Mouse (Mus musculus) small intestine, adult 2 months (tissue): ENCODE measurements around the gene AU022252. TPM values are rescaled to one million over a fixed set of nuclear protein-coding genes. Genes with fewer than 3 reads are reported as not detected.

ENCODE experiments used
- H3K27ac ChIP-seq: fragments of 200-500 bp; 2 replicates; pipeline ENCODE4 v1.5.1; 2012; ENCODE audit warnings: low read depth, low read length, control low read depth, inconsistent platforms; ENCODE audit not compliant: insufficient read depth
- H3K27me3 ChIP-seq: fragments of 200-500 bp; 2 replicates; pipeline ENCODE4 v1.6.1; 2012; ENCODE audit warnings: mild to moderate bottlenecking, moderate library complexity, low read length, inconsistent platforms; ENCODE audit not compliant: control insufficient read depth, insufficient read depth
- H3K36me3 ChIP-seq: fragments of 200-500 bp; 2 replicates; pipeline ENCODE4 v1.6.1; 2012; ENCODE audit warnings: mild to moderate bottlenecking, low read length, control low read depth, inconsistent platforms; ENCODE audit not compliant: control insufficient read depth, insufficient read depth
- H3K4me1 ChIP-seq: fragments of 200-500 bp; 2 replicates; pipeline ENCODE4 v1.6.1; 2012; ENCODE audit warnings: low read length, inconsistent platforms, mixed read lengths; ENCODE audit not compliant: control insufficient read depth, insufficient read depth, insufficient read length
- H3K4me3 ChIP-seq: fragments of 200-500 bp; 2 replicates; pipeline ENCODE4 v1.5.1; 2012; ENCODE audit warnings: low read depth, mild to moderate bottlenecking, control low read depth, inconsistent platforms, low read length, moderate library complexity
- CTCF ChIP-seq: fragments of 200-500 bp; IDR thresholded peaks from 2 replicates; pipeline ENCODE4 v1.5.1; 2012; ENCODE audit warnings: low read depth, mild to moderate bottlenecking, control low read depth, inconsistent platforms, low read length, moderate library complexity, mixed read lengths; ENCODE audit not compliant: insufficient replicate concordance, insufficient read length; ENCODE audit errors: extremely low read depth
- POLR2A ChIP-seq: fragments of 200-500 bp; IDR thresholded peaks from 2 replicates; pipeline ENCODE4 v1.6.1; 2012; ENCODE audit warnings: low read depth, mild to moderate bottlenecking, control low read depth, inconsistent platforms, low read length, moderate library complexity
- WGBS: fragments of 180-500 bp; shearing (Covaris S2); methylation state at CpG from one replicate; pipeline ENCODE4 v1.1.7; 2018; 5-methylcytosine and 5-hydroxymethylcytosine counted together
- polyA plus RNA-seq: library from polyadenylated mRNA; depleted of rRNA; stranded (reverse); fragments of >200 nt; gene quantifications from 2 replicates; pipeline ENCODE4 v1.2.3, GENCODE M21; 2012

Gene AU022252
- polyA plus RNA-seq, 1 experiment = 1.9 TPM

GRCm38 (mm10) chr4:119262483-119262882, 30.0 kb upstream of the AU022252 start:
- Histone ChIP-seq H3K4me3 (no peak overlapping the region), H3K27ac (no peak overlapping the region)
- TF ChIP-seq CTCF (no peak), POLR2A (no peak)

GRCm38 (mm10) chr4:119261087-119261713, 28.7 kb upstream of the AU022252 start:
- no peaks in the 10 kb centered on the region for H3K27me3 ChIP-seq
- H3K36me3 ChIP-seq = no peaks in the 10 kb centered on the region
- 58% methylated on average over 7 of the region's 7 CpGs for WGBS
- H3K27ac ChIP-seq = no peak overlapping the region
- no peaks in the 10 kb centered on the region; the same call in 1 of the 2 replicates for H3K4me1 ChIP-seq
- TF ChIP-seq CTCF (no peak), POLR2A (no peak)
- no peak overlapping the region for H3K4me3 ChIP-seq

More at GRCm38 (mm10) chr4:119262483-119262882, 30.0 kb upstream of the AU022252 start:
- Histone ChIP-seq H3K36me3 (no peaks in the 10 kb centered on the region), H3K4me1 (no peaks in the 10 kb centered on the region), H3K27me3 (no peaks in the 10 kb centered on the region)
- WGBS = 89% methylated on average over 5 of the region's 5 CpGs

- Histone ChIP-seq H3K27ac (no peak overlapping the region), H3K27me3 (no peaks in the 10 kb centered on the region), H3K4me3 (no peak overlapping the region), H3K4me1 (no peaks in the 10 kb centered on the region; the same call in 1 of the 2 replicates), H3K36me3 (no peaks in the 10 kb centered on the region)
- WGBS = 85% methylated on average over 15 of the region's 15 CpGs
- TF ChIP-seq POLR2A = no peak
- TF ChIP-seq CTCF = no peak
Observed at GRCm38 (mm10) chr4:119259344-119260254, 27.1 kb upstream of the AU022252 start.

- H3K27me3 ChIP-seq = no peaks in the 10 kb centered on the region
- WGBS = 47% methylated on average over 6 of the region's 6 CpGs
- no peaks in the 10 kb centered on the region; the same call in 1 of the 2 replicates for H3K4me1 ChIP-seq
- no peak overlapping the region for H3K27ac ChIP-seq
- H3K36me3 ChIP-seq = no peaks in the 10 kb centered on the region
- no peak overlapping the region for H3K4me3 ChIP-seq
- TF ChIP-seq CTCF (no peak), POLR2A (no peak)
Observed at GRCm38 (mm10) chr4:119257083-119257482, 24.6 kb upstream of the AU022252 start.

GRCm38 (mm10) chr4:119255351-119255750, 22.8 kb upstream of the AU022252 start, which contains the start of gene Cldn19:
Gene Cldn19, plus strand, starts transcription at chr4:119255414.
- Histone ChIP-seq H3K27ac (no peak within 1 kb of the TSS), H3K27me3 (no peaks in the 10 kb centered on the region), H3K36me3 (no peaks in the 10 kb centered on the region), H3K4me3 (no peak within 1 kb of the TSS), H3K4me1 (no peaks in the 10 kb centered on the region; the same call in 1 of the 2 replicates)
- TF ChIP-seq CTCF = no peak
- no peak for TF ChIP-seq POLR2A
- WGBS = 85% methylated on average over 12 of the region's 12 CpGs

GRCm38 (mm10) chr4:119254012-119254618, 21.6 kb upstream of the AU022252 start:
- Histone ChIP-seq H3K27ac (no peak overlapping the region), H3K36me3 (no peaks in the 10 kb centered on the region), H3K4me3 (no peak overlapping the region), H3K27me3 (no peaks in the 10 kb centered on the region), H3K4me1 (no peaks in the 10 kb centered on the region; the same call in 1 of the 2 replicates)
- WGBS = 64% methylated on average over 9 of the region's 9 CpGs
- no peak for TF ChIP-seq CTCF
